Mouse (Mus musculus) embryo, embryonic 11 days (tissue): ENCODE data around the gene Hoxc6.

ENCODE experiments used
- DNase-seq: peaks from one replicate; pipeline ENCODE4 v3.0.0-alpha.2; 2015

Hoxc6 gene

GRCm38 (mm10) chr15:102992206-102992605 lies 5.9 kb upstream of the Hoxc6 start:
- DNase-seq, result no peak

GRCm38 (mm10) chr15:102992863-102993262 lies 5.2 kb upstream of the Hoxc6 start:
- DNase-seq, result no peak

GRCm38 (mm10) chr15:102996548-102996947 lies 1.5 kb upstream of the Hoxc6 start:
- DNase-seq, result no peak

- DNase-seq, result no peak
Observed at GRCm38 (mm10) chr15:102997431-102997830, 626 bp upstream of the Hoxc6 start.

- DNase-seq, result no peak
Observed at GRCm38 (mm10) chr15:102998608-102999182, 638 bp downstream of the Hoxc6 start.

- peak; percentile 89 for DNase-seq
Observed at GRCm38 (mm10) chr15:102999183-102999831, 1.2 kb downstream of the Hoxc6 start.

GRCm38 (mm10) chr15:102999955-103000354 lies 1.9 kb downstream of the Hoxc6 start:
- DNase-seq, result no peak

GRCm38 (mm10) chr15:103000501-103000901 lies 2.4 kb downstream of the Hoxc6 start:
- DNase-seq, result no peak

GRCm38 (mm10) chr15:103001370-103001769 lies 3.3 kb downstream of the Hoxc6 start:
- no peak for DNase-seq

GRCm38 (mm10) chr15:103002156-103002555 lies 4.1 kb downstream of the Hoxc6 start:
- no peak for DNase-seq

GRCm38 (mm10) chr15:103002821-103003448 lies 4.9 kb downstream of the Hoxc6 start:
- no peak for DNase-seq

- DNase-seq, result peak; percentile 78
Observed at GRCm38 (mm10) chr15:103005308-103005707, 7.3 kb downstream of the Hoxc6 start.

GRCm38 (mm10) chr15:103005797-103006196 lies 7.7 kb downstream of the Hoxc6 start:
- DNase-seq, result no peak

- no peak for DNase-seq
Observed at GRCm38 (mm10) chr15:103006326-103006725, 8.3 kb downstream of the Hoxc6 start.

GRCm38 (mm10) chr15:103009265-103010111 lies 11.4 kb downstream of the Hoxc6 start:
- no peak for DNase-seq

GRCm38 (mm10) chr15:103010112-103010846 lies 12.2 kb downstream of the Hoxc6 start:
- DNase-seq, result no peak

- peak; percentile 46 for DNase-seq
Observed at GRCm38 (mm10) chr15:103010847-103011555, 12.9 kb downstream of the Hoxc6 start.

GRCm38 (mm10) chr15:103011928-103012486 lies 13.9 kb downstream of the Hoxc6 start:
- peak; percentile 68 for DNase-seq

GRCm38 (mm10) chr15:103013238-103013984 lies 15.4 kb downstream of the Hoxc6 start:
- DNase-seq, result peak; percentile 87

GRCm38 (mm10) chr15:103014166-103015008 lies 16.3 kb downstream of the Hoxc6 start:
- DNase-seq, result peak; percentile 83
